Comparison of ENCODE assay signal across 9 mouse cellular contexts in the genomic region with DNA sequence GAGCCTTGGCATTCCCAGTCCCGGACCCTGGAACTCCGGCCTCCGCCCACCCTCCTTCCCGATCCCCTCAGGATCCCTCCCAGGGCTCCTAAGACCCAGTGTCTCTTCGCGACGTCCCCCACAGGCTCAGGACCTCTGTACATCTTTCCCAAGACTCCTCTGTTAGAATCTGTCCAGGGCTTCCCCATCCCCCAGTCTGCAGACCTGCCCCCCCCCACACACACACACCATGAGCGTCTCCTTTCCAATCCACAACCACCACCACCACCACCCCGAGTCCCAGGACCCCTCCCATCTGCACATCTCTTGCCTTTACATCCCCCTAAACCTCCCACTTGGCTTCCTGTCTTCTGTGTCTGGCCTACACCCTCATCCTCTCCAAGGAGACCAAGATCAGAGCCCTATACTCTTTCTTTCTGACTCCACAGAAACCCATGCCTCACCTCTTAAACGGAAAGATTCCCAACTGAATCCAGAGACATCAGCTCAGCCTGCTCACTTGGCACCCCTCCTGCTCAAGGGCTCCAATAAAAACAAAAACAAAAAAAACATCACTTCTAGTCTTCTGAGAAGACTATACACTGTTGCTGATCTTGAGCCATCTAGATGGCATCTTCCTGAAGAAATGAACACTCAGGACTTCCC. TPM values are rescaled to one million over a fixed set of nuclear protein-coding genes. Genes with fewer than 3 reads are reported as not detected.
A peak's percentile ranks its signal among the peaks of the same experiment; 100 is the strongest.
DNase-seq lines count a peak whose midpoint lies in the region; ATAC-seq lines count a peak whose summit lies in the region.
"Had no signal": no experiment of that assay in that cellular context is flagged by ENCODE, and none has a peak within 500 bp of the region (broad histone marks: within the 10 kb centered on the region; RNA-seq: fewer than 3 reads in every experiment).

No protein-coding gene starts in this region.

- WGBS in hindbrain, embryonic 14.5 days = 7% methylated on average over 10 of the region's 10 CpGs
- WGBS in midbrain, embryonic 14.5 days = 6% methylated on average over 10 of the region's 10 CpGs

- H3K36me3 ChIP-seq in hindbrain, embryonic 14.5 days (replicated peaks; ENCODE audit: control insufficient read depth, insufficient read depth) = peaks cover 6% of the 10 kb centered on the region
- H3K36me3 ChIP-seq in midbrain, embryonic 14.5 days (ENCODE audit: control insufficient read depth, insufficient read depth, low read length) = peaks cover 5% of the 10 kb centered on the region; the same call in 1 of the 2 replicates

- peaks cover 37% of the 10 kb centered on the region for H3K4me1 ChIP-seq in hindbrain, embryonic 14.5 days (replicated peaks; ENCODE audit: control insufficient read depth, insufficient read depth, low read length)
- H3K4me1 ChIP-seq in midbrain, embryonic 14.5 days (ENCODE audit: control insufficient read depth, insufficient read depth, low read length) = peaks cover 33% of the 10 kb centered on the region

- H3K4me3 ChIP-seq in hindbrain, embryonic 14.5 days (replicated peaks; ENCODE audit: low read length) = peak overlapping the region; percentile 93
- H3K4me3 ChIP-seq in midbrain, embryonic 14.5 days (replicated peaks; ENCODE audit: low read depth, low read length) = peak overlapping the region; percentile 87

- no peaks in the 10 kb centered on the region for H3K27me3 ChIP-seq in hindbrain, embryonic 14.5 days (ENCODE audit: control insufficient read depth, insufficient read depth, low read length)
- no peaks in the 10 kb centered on the region for H3K27me3 ChIP-seq in midbrain, embryonic 14.5 days (ENCODE audit: control insufficient read depth, insufficient read depth, low read length)

- peak overlapping the region; percentile 97 for H3K9ac ChIP-seq in hindbrain, embryonic 14.5 days
- H3K9ac ChIP-seq in midbrain, embryonic 14.5 days (replicated peaks; ENCODE audit: low read length) = peak overlapping the region; percentile 94

- H3K4me2 ChIP-seq in hindbrain, embryonic 14.5 days (replicated peaks) = peak overlapping the region; percentile 61
- peak overlapping the region; percentile 71 for H3K4me2 ChIP-seq in midbrain, embryonic 14.5 days (ENCODE audit: low read length)

- H3K27ac ChIP-seq in hindbrain, embryonic 14.5 days = peak overlapping the region; percentile 81; the same call in 1 of the 2 replicates
- peak overlapping the region; percentile 75 for H3K27ac ChIP-seq in midbrain, embryonic 14.5 days (replicated peaks; ENCODE audit: low read depth, low read length)

- ATAC-seq in hindbrain, embryonic 14.5 days (ENCODE audit: low FRiP score) = no peak
- ATAC-seq in midbrain, embryonic 14.5 days (ENCODE audit: low FRiP score, low TSS enrichment) = no peak; the same call in 1 of the 2 replicates
- no peak for ATAC-seq in CD4-positive, CD25-positive, alpha-beta regulatory T cell, adult 4 months

- H3K9me3 ChIP-seq in hindbrain, embryonic 14.5 days (ENCODE audit: control insufficient read depth, low read length) = no peaks in the 10 kb centered on the region
- H3K9me3 ChIP-seq in midbrain, embryonic 14.5 days (ENCODE audit: control insufficient read depth, low read length) = no peaks in the 10 kb centered on the region

- peak; percentile 14 for DNase-seq in kidney, adult 9 months
- no peak for DNase-seq in kidney, postnatal 14 days
- DNase-seq in adipocyte (ENCODE audit: low spot score) = peak; percentile 67
- DNase-seq in hindbrain, embryonic 14.5 days (ENCODE audit: low spot score) = peak; percentile 24
- no peak for DNase-seq in midbrain, embryonic 14.5 days
- DNase-seq in layer of hippocampus, adult 8-10 months (ENCODE audit: low spot score in 2 of 2) = no peak
- DNase-seq in urinary bladder, postnatal 4 days (ENCODE audit: low spot score in 2 of 2) = no peak

RNA-seq across cellular contexts. Expression of gene Evi5l, which starts 0.6 kb away (rescaled TPM):
- polyA plus RNA-seq in hindbrain, embryonic 14.5 days (2014; fragmentation: Nextera tagmentation; extraction: Ambion mirVana) = 88.7 and 90.3 TPM in 2 replicates
- polyA plus RNA-seq in midbrain, embryonic 14.5 days (2014; fragmentation: Nextera tagmentation; extraction: Ambion mirVana) = 93.6 and 98.0 TPM in 2 replicates
- 100 to 1,000 TPM in 2 of 4 experiments, 10 to 100 TPM in 2; 90.2 to 127 (median 105) TPM for total RNA-seq in layer of hippocampus, adult 8-10 months (2022)
- polyA plus RNA-seq in CD4-positive, CD25-positive, alpha-beta regulatory T cell, adult 4 months (2017; shearing (Covaris generic)) = 1 to 10 TPM; 5.6 to 7.8 TPM

RNA-seq across cellular contexts. Expression of gene Cd209g, which starts 33.1 kb away (rescaled TPM):
- polyA plus RNA-seq in hindbrain, embryonic 14.5 days (2014; fragmentation: Nextera tagmentation; extraction: Ambion mirVana) = not detected in 2 replicates
- polyA plus RNA-seq in midbrain, embryonic 14.5 days (2014; fragmentation: Nextera tagmentation; extraction: Ambion mirVana) = not detected in 2 replicates
- under 1 TPM in 1 of 4 experiments, not detected in 3; 0.65 TPM for total RNA-seq in layer of hippocampus, adult 8-10 months (2022)
- polyA plus RNA-seq in CD4-positive, CD25-positive, alpha-beta regulatory T cell, adult 4 months (2017; shearing (Covaris generic)) = under 1 TPM in 1 of 2 experiments, not detected in 1; 0.15 TPM
- polyA plus RNA-seq: brain, embryonic 14.5 days had no signal

RNA-seq across cellular contexts. Expression of gene Prr36, which starts 50.3 kb away (rescaled TPM):
- 58.8 and 60.8 TPM in 2 replicates for polyA plus RNA-seq in hindbrain, embryonic 14.5 days (2014; fragmentation: Nextera tagmentation; extraction: Ambion mirVana)
- polyA plus RNA-seq in midbrain, embryonic 14.5 days (2014; fragmentation: Nextera tagmentation; extraction: Ambion mirVana) = 51.8 and 67.1 TPM in 2 replicates
- total RNA-seq in layer of hippocampus, adult 8-10 months (2022) = 10 to 100 TPM; 34.9 to 44.0 (median 40.0) TPM
- under 1 TPM in 1 of 2 experiments, not detected in 1; 0.49 TPM for polyA plus RNA-seq in CD4-positive, CD25-positive, alpha-beta regulatory T cell, adult 4 months (2017; shearing (Covaris generic))

RNA-seq across cellular contexts. Expression of gene Lrrc8e, which starts 59.6 kb away (rescaled TPM):
- 0.05 TPM in 1 of 2 replicates, not detected in the other for polyA plus RNA-seq in hindbrain, embryonic 14.5 days (2014; fragmentation: Nextera tagmentation; extraction: Ambion mirVana)
- 0.07 TPM in 1 of 2 replicates, not detected in the other for polyA plus RNA-seq in midbrain, embryonic 14.5 days (2014; fragmentation: Nextera tagmentation; extraction: Ambion mirVana)
- total RNA-seq in layer of hippocampus, adult 8-10 months (2022) = under 1 TPM in 2 of 4 experiments, not detected in 2; 0.11 to 0.16 TPM
- under 1 TPM in 1 of 2 experiments, not detected in 1; 0.34 TPM for polyA plus RNA-seq in CD4-positive, CD25-positive, alpha-beta regulatory T cell, adult 4 months (2017; shearing (Covaris generic))
- polyA plus RNA-seq: brain, embryonic 14.5 days had no signal

Comparison
In these comparisons a context has a peak if more than half of its experiments do, and no peak if none do; other contexts are left out.
1. DNase-seq: peak in kidney, adult 9 months (single experiment), adipocyte (single experiment) and hindbrain, embryonic 14.5 days (single experiment); none in kidney, postnatal 14 days (single experiment), midbrain, embryonic 14.5 days (single experiment), layer of hippocampus, adult 8-10 months (0 of 2) and urinary bladder, postnatal 4 days (0 of 2).
2. RNA of gene Evi5l, which starts 0.6 kb away (polyA plus RNA-seq): 93.6 to 98.0 TPM in midbrain, embryonic 14.5 days and 88.7 to 90.3 TPM in hindbrain, embryonic 14.5 days; 5.6 to 7.8 TPM in CD4-positive, CD25-positive, alpha-beta regulatory T cell, adult 4 months; every median in the first group is over 10 times any median in the second.
3. RNA of gene Prr36, which starts 50.3 kb away (polyA plus RNA-seq): 51.8 to 67.1 TPM in midbrain, embryonic 14.5 days and 58.8 to 60.8 TPM in hindbrain, embryonic 14.5 days; 0.49 TPM in CD4-positive, CD25-positive, alpha-beta regulatory T cell, adult 4 months; every median in the first group is over 10 times any median in the second.